Mouse (Mus musculus): ENCODE measurements around the gene Gbf1.

DNA sequence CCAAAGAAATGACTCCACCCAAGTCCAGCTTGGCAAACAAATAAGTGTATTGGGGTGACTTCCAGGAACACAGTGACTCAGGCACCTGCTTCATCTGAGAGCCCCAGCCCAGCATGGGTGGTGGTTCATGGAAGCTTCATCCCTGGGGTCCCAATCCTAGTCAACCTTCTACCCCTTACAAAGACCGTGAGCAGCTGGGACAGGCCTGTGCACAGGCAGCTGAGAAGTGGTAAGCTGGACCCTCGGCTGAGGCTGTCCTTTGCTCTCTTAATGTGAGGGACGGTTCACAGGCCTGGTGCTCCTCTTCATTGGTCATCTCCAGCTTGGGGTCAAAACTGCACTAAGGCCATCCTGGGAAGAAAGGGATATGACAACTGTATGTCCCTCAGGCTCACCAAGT lies 135.3 kb downstream of the Gbf1 start:
- TF ChIP-seq POLR2A (IDR thresholded peaks at IDR 0.05; ENCODE audit: control insufficient read depth, low read depth, low read length) = no peak
- no peak for TF ChIP-seq CTCF (IDR thresholded peaks at IDR 0.05; ENCODE audit: control insufficient read depth, insufficient read depth, insufficient replicate concordance, low read depth, low read length)

Data from testis, adult 2 months (tissue).